Mouse (Mus musculus) ZHBTc4 (cell line): ENCODE measurements around the gene Fuz.
"Not testable (repeated sequence)": the region's sequence is repeated elsewhere in the genome, so short reads cannot be mapped to it uniquely, and the experiment has no call there.

Experiments used
- DNase-seq: peaks from one replicate; pipeline ENCODE4 v3.0.0-alpha.2; 2011; ENCODE audit warnings: low read depth, low spot score

Gene Fuz

DNA sequence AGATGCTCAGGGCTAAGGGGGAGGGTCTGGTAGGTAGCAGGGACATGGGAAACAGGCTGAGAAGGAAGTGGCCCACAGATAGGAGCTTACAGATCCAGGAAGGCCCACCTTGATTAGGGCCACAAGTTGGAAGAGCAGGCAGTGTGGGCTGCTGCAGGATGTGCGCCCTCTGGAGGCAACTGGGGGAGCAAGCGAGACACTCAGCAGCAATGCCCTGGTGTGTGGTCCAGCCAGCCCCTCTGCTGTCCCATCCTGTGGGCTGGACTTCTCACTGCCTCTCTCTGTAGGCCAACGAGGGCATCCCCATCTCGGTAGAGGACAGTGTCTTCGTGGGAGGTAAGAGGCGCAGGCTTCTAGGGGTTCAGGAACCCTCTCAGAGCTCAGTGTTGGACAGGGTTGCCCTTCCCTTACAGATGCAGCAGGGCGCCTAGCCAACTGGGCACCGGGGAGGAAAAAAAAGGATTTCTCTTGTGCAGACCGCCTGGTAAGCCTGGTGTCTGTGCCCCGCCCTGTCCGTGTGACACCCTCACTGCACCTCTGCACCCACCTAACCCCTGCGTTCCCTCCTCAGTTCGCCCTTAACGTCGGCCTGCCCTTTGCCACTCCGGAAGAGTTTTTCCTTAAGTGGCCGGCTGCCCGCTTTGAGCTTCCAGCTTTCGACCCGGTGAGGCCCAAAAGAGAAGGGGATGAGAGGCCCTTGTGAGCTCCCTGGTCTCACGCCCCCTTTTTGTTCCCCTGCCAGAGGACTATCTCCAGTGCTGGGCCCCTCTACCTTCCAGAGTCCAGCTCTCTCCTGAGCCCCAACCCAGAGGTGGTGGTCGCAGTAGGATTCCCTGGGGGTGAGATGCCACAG, 35.1 kb upstream of the Fuz start:
- peak; percentile 80 for DNase-seq

DNA sequence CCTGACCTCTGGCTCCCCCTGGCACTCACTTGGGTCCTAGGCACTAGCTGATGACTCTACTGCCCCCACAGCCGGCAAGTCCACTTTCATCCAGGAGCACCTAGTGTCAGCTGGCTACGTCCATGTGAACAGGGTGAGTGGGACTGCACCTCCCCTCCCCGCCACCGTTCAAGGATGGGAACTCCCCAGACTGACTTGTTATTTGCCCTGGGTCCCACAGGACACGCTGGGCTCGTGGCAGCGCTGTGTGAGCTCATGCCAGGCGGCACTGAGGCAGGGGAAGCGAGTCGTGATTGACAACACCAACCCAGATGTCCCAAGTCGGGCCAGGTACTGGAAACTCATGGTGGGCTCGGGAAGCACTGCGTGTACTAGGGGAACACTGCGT, 34.5 kb upstream of the Fuz start:
- peak; percentile 39 for DNase-seq

DNA sequence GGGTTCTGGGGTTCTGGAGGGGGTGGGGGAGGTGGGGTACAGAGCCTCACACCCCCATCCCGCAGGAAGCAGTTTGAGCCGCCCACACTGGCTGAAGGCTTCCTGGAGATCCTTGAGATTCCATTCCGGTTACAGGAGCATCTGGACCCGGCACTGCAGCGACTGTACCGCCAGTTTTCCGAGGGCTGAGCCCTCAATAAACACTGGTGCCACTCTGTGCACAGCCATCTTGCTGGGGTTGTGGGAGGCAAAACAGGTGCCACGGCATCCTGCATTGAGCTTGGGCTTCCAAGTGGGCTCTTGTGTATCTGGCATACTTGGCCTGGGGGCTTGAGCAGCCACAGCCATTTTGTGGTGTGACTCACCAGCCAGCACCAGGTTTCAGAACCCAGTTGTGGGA, 33.4 kb upstream of the Fuz start:
- no peak for DNase-seq

DNA sequence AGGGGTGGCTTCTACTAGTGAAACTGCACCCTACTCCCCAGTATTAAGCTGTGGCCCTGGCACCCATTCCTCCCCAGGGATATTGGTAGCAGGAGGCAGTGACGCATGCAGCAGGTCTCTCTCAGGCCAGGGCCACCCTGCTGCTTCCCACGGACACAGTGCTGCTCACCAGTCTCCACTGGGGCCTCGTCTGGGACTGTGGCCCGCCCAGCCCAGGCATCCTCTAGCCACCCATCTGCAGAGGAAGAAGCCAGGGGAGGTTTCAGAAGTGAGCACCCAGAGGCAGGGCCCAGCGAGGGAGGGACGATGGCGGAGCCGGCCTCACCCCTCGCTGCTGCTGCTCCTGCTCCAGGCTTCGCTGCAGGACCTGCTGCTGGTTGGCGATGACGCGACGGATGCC, 32.7 kb upstream of the Fuz start:
- no peak for DNase-seq

DNA sequence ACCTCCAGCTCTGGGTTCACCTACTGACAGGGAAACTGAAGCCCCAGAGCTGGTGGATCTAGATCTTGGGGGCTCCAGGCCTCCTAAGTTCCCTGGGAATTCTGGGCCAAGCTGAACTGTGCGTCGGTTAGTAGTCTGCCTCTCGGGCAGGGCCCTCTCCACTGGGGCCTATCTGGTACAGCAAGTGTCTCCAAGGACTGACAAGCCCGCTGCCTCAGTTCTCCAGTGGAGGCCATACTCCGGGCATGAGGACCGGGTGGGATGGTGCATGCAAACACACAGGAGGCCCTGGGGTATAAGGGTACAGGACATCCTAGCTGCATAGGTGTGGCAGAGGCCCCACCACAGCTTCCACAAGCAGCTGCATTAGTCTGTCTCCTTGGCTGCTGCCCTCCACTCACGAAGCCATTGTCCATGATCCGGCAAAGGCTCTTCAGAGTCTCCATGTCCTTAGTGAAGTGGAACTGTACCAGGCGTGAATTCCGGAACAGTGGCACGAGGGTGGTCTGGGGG, 31.8 kb upstream of the Fuz start:
- no peak for DNase-seq

DNA sequence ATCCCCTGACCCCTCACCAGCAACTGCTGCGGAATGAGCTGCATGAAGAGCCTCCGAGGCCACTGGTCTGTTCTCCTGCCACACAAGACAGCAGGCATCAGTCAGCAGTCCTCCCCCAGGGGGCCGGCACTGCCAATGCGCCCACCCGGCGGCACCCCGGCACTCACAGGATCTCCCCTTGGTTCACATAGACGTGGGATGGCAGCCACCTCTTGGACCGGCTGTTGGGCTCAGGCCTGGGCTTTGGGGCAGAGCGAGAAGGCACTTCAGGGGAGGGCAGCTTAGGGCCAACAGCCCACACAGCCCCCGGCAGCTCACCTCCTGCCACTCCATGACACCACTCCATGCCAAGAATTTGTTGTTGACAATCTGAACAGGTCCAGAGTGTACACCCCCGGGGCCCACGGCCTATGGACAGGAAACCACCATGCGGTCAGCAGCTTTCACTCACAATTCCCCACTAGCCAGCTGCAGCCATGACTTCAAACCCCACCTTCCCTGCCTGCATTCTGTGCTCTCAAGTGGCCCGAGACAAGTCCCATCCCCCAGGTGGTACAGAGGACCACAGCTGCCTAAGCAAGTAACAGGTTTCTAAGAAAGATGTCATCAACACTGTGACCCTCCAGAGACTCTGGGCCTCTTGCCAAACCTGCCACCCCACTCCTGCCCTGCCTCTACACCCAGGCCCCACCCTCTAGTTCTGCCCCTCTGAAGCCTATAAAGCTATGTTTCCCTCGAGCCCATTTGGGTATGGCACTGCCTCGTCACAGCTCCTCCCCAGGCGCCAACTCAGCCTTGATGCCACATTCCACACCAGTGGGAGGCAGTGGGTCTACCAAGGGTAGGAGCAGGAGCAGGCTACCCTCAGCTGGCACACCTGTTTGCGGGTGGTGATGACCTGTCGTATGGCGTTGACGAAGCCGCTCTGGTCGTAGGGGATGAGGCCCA, 31.0 kb upstream of the Fuz start:
- DNase-seq = no peak

DNA sequence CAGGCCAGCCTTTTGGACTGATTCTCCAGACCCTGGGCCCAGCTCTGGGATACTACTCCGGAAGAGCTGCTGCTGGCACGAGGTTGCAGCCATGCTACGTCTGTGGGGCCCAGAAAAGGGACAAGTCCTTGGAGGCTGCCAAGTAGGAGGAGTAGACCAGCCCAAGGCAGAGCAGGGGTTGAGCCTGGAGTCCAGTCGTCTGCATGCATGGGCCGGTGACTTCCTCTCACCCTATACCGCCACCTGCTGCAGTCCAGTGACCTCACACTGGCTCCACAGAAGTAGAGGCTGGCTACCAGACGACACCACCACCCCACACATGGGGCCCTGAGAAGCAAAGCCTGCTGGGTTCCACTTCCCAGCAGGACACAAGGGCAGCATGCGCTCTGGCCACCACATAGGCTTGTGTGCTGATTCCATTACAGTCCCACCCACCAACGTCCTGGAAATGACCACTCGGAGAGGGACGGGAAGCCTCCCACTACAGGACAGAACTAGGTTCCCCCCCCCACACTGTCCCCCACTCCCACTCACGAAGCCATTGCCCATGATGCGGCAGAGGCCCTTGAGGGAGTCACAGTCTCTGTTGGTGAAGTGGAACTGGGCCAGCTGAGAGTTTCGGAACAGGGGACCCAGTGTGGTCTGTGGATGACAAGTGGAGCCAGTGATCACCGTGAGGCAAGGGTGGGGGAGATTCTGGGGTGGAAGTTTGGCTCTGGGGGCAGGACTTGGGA, 29.4 kb upstream of the Fuz start:
- no peak for DNase-seq

DNA sequence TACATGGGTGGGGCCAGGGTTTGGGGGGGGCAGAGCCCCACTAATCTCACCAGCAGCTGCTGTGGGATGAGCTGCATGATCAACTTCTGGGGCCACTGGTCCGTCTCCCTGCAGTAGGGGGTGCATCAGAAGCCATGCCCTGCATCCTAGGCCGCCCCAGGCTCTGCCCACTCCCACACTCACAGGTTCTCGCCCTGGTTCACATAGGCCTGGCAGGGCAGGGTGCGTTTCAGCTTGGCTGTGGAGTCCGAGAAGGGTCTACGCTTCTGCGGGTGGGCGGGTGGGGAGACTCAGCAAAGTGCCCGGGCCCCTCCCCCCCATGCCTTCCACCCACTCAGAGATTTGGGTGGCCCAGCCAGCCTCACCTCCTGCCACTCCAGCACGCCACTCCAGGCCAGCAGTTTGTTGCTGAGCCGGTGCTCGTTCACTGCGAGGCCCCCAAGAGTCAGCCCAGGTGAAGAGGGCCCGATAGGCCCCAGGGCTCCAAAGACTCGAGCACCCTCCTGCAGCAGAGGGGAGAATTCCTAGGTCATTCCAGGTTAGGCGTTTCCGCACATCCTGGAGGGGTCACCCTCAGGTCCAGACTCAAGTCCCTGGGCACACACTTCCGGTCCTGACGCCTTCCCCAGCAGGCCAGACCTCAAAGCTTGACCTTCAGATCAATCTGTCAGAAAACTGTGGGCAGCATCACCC, 28.7 kb upstream of the Fuz start:
- no peak for DNase-seq

DNA sequence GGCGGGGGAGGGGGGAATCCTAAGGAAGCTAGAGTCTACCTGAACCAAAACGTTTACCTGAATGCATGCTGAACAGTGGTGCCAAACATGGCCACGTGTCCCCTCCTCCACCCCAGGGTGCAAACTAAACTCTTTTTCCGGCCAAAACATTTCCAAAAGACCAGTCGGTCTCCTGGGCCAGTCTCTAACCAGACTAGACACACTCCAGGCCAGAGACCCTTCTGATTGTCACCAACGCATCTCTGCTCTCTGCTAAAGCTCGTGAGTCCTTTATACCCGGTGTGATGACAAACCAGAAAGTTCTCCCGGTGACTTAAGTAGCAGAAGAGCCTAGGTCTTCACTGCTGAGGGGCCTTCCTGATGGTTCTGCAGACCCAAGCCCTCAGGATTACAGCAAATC, 28.1 kb upstream of the Fuz start:
- DNase-seq = no peak

DNA sequence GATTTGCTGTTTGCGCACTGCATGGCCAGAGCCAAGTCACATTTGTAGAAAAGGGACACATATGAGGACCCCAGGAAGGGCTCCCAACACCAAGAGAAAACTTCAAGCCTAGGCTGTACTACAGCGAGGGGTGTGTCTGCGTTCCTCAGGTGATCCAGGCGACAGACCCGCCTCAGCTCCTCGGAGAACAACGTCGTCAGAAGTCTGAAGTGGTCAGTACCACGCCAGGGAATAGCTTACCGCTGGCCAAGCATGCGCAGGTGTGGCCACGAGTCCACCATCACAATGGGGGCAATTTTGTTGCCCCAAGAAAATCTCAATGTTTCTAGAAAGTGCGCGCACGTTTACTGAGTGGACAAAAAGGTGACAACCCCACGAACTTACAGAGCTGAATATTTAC, 27.4 kb upstream of the Fuz start:
- no peak for DNase-seq

DNA sequence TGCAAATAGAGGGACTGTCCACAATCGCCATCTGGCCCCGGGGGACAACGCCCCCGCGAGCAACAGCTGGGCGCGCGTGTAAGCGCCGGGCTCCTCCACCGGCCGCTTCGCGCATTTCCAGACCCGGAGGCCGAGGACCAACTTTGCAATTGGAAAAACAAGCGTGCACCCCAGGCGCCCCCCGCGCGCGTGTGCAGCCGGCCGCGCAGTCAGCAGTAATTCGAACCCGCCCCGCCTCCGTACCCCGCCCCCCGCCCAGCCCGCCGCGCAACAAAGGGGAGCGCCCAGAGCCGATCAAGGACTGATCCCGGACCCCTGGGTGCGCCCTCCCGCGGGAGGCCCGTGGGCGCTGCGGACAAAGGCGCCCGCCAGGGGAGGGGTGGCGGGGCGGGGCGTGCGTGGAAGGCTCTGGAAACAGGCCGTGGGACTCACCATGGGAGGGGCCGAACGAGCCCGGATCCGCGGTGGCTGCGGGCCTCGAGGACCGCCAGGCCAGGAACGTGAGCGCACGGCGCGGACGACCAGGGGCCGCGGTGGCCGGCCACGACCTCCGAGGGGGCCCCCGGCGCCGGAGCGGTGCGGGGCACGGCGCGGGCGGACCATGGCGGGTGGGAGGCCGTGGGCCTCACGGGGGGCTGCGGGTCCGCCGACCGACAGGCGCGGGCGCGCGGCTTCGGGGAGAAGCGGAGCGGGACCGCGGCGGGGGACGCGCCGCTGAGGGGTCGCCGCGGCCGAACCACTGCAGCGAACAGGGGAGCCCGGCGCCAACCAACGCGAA, 26.8 kb upstream of the Fuz start:
- DNase-seq = peak; percentile 74

DNA sequence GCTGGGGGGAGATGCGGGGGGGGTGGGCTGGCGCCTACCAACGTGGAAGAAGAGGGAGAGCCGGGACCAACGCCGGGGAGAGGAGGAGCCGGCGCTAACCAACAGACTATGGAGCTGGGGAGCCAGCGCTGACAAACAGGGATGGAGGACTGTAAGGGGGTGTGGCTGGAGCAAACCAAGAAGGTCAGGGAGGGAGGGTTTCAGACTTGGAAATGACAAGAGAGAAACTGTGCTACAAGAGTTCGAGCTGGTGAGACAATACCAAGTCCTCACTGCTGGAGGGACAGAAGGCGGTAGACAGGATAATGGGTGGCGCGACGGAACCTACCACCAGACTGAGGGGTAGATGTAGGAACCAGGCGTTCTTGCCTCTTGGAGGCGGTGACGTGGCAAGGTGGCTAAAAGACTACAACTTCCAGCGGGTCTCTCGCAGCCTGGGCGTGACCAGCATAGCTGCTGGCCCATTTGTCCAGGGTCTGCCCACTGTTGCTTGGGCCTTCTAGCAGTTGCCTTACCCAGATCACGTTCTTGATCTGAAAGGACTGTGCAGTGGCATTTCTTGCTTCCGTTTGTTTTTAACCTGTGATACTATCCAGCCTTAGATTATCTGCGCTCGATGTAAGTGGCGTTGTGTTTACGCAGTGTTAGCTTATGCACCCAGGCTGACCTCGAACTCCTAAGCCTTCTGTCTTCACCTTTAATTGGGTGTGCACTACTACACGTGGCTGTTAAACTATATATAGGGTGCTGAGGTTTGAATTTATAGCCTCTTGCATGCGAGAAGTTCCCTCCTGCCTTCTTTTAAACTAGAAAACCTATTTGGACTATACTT, 26.0 kb upstream of the Fuz start, which contains the start of gene Ptov1:
Gene Ptov1 (minus strand): TSS at position 92 of the 832 bp plus-strand sequence.
- DNase-seq = peak; percentile 98

DNA sequence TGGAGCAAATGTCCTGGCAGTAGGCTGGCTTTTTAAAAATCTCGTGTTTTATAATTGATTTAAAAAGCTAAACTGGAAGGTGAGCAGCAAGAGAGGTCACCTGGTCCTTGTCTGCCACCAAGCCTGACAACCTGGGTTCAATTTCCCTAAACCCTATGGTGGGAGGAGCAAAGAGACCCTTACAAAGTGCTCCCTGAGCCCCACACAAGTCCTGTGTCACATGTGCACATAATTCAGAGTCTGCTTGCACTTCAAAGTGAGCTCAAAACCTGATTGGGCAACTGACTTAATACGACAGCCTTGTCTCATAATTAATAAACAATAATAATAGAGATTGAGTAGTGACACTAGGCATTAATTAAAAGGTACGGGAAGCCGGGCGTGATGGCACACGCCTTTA, 25.3 kb upstream of the Fuz start:
- no peak for DNase-seq

DNA sequence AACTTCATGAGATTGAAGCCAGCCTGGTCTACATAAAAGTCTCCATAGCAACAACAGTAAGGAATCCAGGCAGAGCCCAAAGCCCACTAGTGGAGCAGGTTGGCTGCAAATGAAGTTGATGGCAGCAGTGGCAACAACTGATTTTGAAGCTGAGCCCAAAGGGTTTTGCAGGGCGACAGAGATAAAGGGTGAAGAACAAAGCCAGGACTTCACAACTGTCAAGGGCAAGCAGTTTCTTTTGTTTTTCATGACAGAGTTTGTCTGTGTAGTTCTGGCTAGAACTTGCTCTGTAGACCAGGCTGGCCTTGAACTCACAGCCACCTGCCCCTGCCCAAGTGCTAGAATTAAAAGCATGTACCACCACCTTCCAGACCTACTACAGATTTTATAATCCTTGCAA, 24.7 kb upstream of the Fuz start:
- peak; percentile 72 for DNase-seq

DNA sequence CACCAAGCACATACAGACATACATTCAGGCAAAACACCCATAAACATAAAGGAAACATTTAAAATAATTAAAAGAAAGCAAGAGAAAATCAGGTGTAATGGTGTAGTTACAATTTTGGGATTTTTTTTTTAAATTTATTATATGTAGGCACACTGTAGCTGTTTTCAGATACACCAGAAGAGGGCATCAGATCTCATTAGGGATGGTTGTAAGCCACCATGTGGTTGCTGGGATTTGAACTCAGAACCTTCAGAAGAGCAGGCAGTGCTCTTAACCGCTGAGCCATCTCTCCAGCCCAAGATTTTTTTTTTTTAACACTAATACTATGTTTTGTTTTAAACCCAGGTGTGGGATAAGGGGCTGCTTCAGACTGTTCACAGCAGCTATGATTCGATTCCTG, 24.1 kb upstream of the Fuz start:
- not testable (repeated sequence) for DNase-seq

DNA sequence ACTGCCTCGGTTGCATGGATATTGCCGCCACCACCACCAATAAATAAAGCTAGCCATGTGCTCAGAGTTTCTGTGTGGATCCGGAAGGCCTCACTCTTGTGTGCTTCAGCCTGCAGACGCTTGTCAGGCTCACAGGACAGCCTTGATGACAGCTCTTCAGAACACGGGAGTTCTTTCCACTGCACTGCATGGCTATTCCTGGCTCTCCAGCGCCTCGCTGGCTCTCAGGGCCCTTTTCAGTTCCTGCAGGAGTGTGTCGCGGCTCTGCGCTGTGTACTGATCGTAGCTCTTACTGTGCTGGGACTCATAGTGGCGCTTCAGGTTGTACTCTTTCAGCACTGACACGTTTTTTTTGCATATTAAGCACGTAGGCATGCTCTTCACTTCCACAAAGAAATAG, 18.0 kb upstream of the Fuz start:
- no peak for DNase-seq

DNA sequence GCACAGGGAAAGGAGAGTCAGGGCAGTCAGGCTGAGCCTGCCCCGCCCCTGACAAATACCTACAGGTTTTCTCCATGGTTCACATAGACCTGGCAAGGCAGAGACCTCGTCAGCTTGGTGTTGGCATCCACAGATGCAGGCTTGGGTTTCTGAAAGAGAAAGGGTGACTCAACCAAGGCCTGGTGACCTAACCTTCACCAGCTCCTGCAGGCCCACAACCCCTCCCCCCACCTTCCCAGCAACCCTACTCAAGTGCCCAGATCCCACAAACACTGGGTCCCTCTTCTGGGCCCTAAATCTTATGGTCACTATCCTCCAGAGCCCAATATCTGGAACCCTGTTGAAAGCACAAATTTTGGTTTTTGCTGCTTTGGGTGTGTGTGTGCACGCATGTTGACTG, 12.8 kb upstream of the Fuz start:
- DNase-seq = no peak

DNA sequence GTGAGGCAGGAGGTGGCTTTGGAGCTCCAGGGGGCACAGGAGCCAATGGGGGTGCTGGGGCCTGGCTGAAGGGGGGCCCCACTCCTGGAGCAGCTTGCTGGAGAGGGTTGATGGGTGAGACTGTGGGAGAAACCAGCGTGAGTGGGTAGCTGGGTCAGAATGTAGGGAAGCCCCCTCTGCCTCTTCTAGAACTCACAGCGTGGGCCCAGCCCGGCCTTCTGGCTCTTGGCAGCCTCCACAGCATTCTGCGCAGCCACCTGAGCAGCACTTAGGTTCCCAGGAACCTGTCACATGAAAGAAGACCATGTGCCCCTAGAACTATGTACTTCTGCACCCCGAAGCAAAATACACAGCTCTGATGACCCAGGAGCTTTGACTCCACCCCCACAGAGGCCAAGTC, 11.2 kb upstream of the Fuz start:
- DNase-seq = no peak

DNA sequence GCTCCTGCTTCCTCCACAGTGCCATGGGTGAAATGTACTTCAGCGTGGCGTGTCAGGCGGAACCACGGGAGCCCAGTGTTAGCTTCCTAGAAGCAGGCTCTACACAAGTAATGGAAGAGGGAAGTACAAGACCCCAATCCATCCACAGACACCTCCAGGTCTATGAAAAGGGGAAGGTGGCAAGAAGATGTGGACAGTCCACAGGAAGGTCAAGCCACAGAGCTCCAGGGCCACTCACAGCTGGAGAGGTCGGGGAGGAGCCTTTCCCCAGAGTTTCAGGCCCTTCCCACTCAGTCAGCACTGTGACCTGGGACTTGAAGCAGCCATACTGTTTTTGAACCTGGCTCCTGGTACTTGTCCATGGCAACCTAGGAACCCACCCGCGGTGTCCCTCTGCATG, 8.9 kb upstream of the Fuz start:
- no peak for DNase-seq
